Mouse (Mus musculus) heart, adult 2 months (tissue): ENCODE measurements around the gene Paqr8.

Experiments
- CTCF ChIP-seq: fragments of 200-600 bp; IDR thresholded peaks from 2 replicates; pipeline ENCODE4 v1.8.1; 2022; ENCODE audit warnings: antibody characterized with exemption, mild to moderate bottlenecking, moderate library complexity
- POLR2A ChIP-seq: fragments of 200-500 bp; IDR thresholded peaks from 2 replicates; pipeline ENCODE4 v1.6.1; 2011; ENCODE audit warnings: mild to moderate bottlenecking, low read depth, low read length, control low read depth; ENCODE audit not compliant: insufficient read depth

DNA sequence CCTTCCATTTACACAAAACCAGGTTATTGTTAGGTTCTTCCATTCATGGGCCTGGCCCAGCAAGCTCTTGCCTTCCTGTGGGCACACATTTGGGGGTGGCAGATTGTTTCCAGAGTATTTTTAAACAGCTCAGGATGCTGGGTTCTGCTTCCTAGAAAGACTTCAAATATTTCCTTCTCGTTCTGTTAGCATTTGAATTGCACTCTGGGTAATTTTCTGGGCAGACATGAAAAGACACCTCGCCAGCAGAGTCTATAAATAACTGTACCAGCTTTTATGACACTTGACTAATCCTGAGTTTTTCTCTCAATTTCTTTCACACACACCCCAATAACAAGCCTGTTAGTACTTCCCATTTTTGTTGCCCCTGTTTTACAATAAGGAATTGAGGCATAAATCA lies 50.9 kb downstream of the Paqr8 start:
- TF ChIP-seq CTCF (no peak), POLR2A (no peak)
